Mouse (Mus musculus): ENCODE measurements around the gene Fam171a2.

- TF ChIP-seq CTCF (IDR thresholded peaks at IDR 0.05; ENCODE audit: control insufficient read depth, insufficient read depth, low read length) (no peak), POLR2A (IDR thresholded peaks at IDR 0.05; ENCODE audit: borderline replicate concordance, control insufficient read depth, low read depth, low read length) (no peak)
Observed at GRCm38 (mm10) chr11:102494063-102494650, 46.7 kb upstream of the Fam171a2 start.

All from bone marrow, adult 2 months (tissue).